8 mouse cellular contexts compared by ENCODE assay signal in the genomic region with DNA sequence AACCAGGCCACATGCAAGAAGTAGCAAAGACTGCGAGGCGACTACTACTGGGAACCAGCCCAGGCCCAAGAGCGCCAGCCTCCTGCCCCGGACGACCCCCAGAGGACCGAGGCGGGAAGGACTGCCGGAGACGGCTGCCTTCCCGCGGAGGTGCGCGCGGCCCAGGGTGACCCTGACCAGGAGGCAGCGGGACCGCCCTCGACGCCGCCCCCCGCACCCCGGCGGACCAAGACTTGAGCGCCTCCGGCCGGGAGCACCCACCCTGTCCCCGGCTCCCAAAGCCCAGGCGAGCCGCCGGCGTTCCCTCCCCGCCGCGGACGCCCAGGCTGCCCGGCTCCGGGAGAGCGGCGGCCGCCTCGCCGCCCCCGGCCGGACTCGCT. TPM values are rescaled to one million over a fixed set of nuclear protein-coding genes. Genes with fewer than 3 reads are reported as not detected.
DNase-seq lines count a peak whose midpoint lies in the region; ATAC-seq and TF ChIP-seq lines count a peak whose summit lies in the region.

No protein-coding gene starts in this region.

- no peak for TF ChIP-seq POLR2A in liver, adult 2 months (IDR thresholded peaks at IDR 0.05; ENCODE audit: extremely low read depth, insufficient read depth, low read length)
- TF ChIP-seq POLR2A in myocyte (IDR thresholded peaks at IDR 0.05; ENCODE audit: insufficient read length, low read depth), result no peak

- 0 out of 2 replicates have a peak, but pooled peaks cover 3% of the 10 kb centered on the region for H3K79me2 ChIP-seq in liver, adult 2 months (ENCODE audit: control insufficient read depth, insufficient read depth, low read length)
- peaks cover 9% of the 10 kb centered on the region for H3K79me2 ChIP-seq in myocyte (ENCODE audit: control insufficient read depth, insufficient read depth)

- peak; percentile 52 for ATAC-seq in forebrain, embryonic 12.5 days (ENCODE audit: low FRiP score)
- ATAC-seq in hindbrain, embryonic 14.5 days (ENCODE audit: low FRiP score), result peak; percentile 32; the same call in 1 of the 2 replicates
- ATAC-seq in monocyte, adult 5-6 weeks (replicated peaks; ENCODE audit: insufficient number of reproducible peaks, low FRiP score, low TSS enrichment, poor library complexity, severe bottlenecking), result no peak

- peak; percentile 96 for DNase-seq in heart, adult 11 months
- DNase-seq in heart, postnatal 25 days (ENCODE audit: low spot score), result no peak
- DNase-seq in adipocyte (ENCODE audit: low spot score), result peak; percentile 26
- no peak for DNase-seq in hindbrain, embryonic 14.5 days (ENCODE audit: low spot score)
- peak; percentile 36 for DNase-seq in liver, adult 2 months (ENCODE audit: extremely low read depth, low read depth, low spot score)

- intact Hi-C loops in heart, postnatal 25 days (cut with DNase I), result loop anchor here (1.0 kb wide), 1 partner anchor 23 kb away; no protein-coding TSS in a partner anchor

- peaks cover 30% of the 10 kb centered on the region for H3K4me1 ChIP-seq in forebrain, embryonic 12.5 days
- peaks cover 21% of the 10 kb centered on the region for H3K4me1 ChIP-seq in hindbrain, embryonic 14.5 days (replicated peaks; ENCODE audit: control insufficient read depth, insufficient read depth, low read length)
- H3K4me1 ChIP-seq in liver, adult 2 months (ENCODE audit: control insufficient read depth, insufficient read depth, low read length), result peaks cover 3% of the 10 kb centered on the region; the same call in 1 of the 2 replicates

- H3K9ac ChIP-seq in forebrain, embryonic 12.5 days, result peak overlapping the region; percentile 98
- H3K9ac ChIP-seq in hindbrain, embryonic 14.5 days, result peak overlapping the region; percentile 91
- H3K9ac ChIP-seq in liver, adult 2 months (ENCODE audit: low read depth, low read length), result peak overlapping the region; percentile 70

- peak overlapping the region; percentile 100 for H3K4me3 ChIP-seq in forebrain, embryonic 12.5 days (replicated peaks)
- H3K4me3 ChIP-seq in hindbrain, embryonic 14.5 days (replicated peaks; ENCODE audit: low read length), result peak overlapping the region; percentile 86
- H3K4me3 ChIP-seq in liver, adult 2 months (ENCODE audit: insufficient read depth, low read depth, low read length), result peak overlapping the region; percentile 98
- peak overlapping the region; percentile 80 for H3K4me3 ChIP-seq in myocyte

- H3K9me3 ChIP-seq in forebrain, embryonic 12.5 days, result no peaks in the 10 kb centered on the region
- no peaks in the 10 kb centered on the region for H3K9me3 ChIP-seq in hindbrain, embryonic 14.5 days (ENCODE audit: control insufficient read depth, low read length)

- H3K27ac ChIP-seq in forebrain, embryonic 12.5 days, result peak overlapping the region; percentile 87
- H3K27ac ChIP-seq in hindbrain, embryonic 14.5 days, result peak overlapping the region; percentile 89
- H3K27ac ChIP-seq in liver, adult 2 months (replicated peaks; ENCODE audit: insufficient read depth, low read depth, low read length), result peak overlapping the region; percentile 69

- H3K4me2 ChIP-seq in forebrain, embryonic 12.5 days, result peak overlapping the region; percentile 90
- H3K4me2 ChIP-seq in hindbrain, embryonic 14.5 days (replicated peaks), result peak overlapping the region; percentile 83
- H3K4me2 ChIP-seq in myocyte (ENCODE audit: low read depth), result peak overlapping the region; percentile 83

- no peak for TF ChIP-seq CTCF in liver, adult 2 months (IDR thresholded peaks at IDR 0.05; ENCODE audit: low read depth, low read length)

- peaks cover 36% of the 10 kb centered on the region for H3K36me3 ChIP-seq in forebrain, embryonic 12.5 days (replicated peaks)
- peaks cover 34% of the 10 kb centered on the region for H3K36me3 ChIP-seq in hindbrain, embryonic 14.5 days (replicated peaks; ENCODE audit: control insufficient read depth, insufficient read depth)
- no peaks in the 10 kb centered on the region; the same call in 1 of the 2 replicates for H3K36me3 ChIP-seq in liver, adult 2 months (ENCODE audit: control insufficient read depth, insufficient read depth, low read length)
- H3K36me3 ChIP-seq in myocyte (ENCODE audit: control insufficient read depth, insufficient read depth), result peaks cover 8% of the 10 kb centered on the region

- H3K27me3 ChIP-seq in forebrain, embryonic 12.5 days, result no peaks in the 10 kb centered on the region
- H3K27me3 ChIP-seq in hindbrain, embryonic 14.5 days (ENCODE audit: control insufficient read depth, insufficient read depth, low read length), result no peaks in the 10 kb centered on the region
- no peaks in the 10 kb centered on the region for H3K27me3 ChIP-seq in liver, adult 2 months (ENCODE audit: control insufficient read depth, insufficient read depth, low read length)
- H3K27me3 ChIP-seq in myocyte (ENCODE audit: control insufficient read depth, insufficient read depth, insufficient read length), result no peaks in the 10 kb centered on the region

- 1% methylated on average over 32 of the region's 44 CpGs for WGBS in forebrain, embryonic 12.5 days
- WGBS in hindbrain, embryonic 14.5 days, result 0% methylated on average over 27 of the region's 44 CpGs
- under 1% methylated on average over 30 of the region's 44 CpGs for WGBS in liver, adult 2 months

- peak overlapping the region; percentile 59 for H3ac ChIP-seq in myocyte (ENCODE audit: control insufficient read depth, insufficient read length)

TF ChIP-seq in myocyte, 11 proteins besides CTCF, POLR2A, EP300 and RAD21:
- TF ChIP-seq MYOG (IDR thresholded peaks at IDR 0.05; ENCODE audit: control insufficient read depth in 1 of 3, insufficient read depth in 1 of 3, insufficient read length in 2 of 3, low read depth in 2 of 3) (no peak), SRF (IDR thresholded peaks at IDR 0.05; ENCODE audit: control insufficient read depth, insufficient read length, low read depth) (no peak), MAX (IDR thresholded peaks at IDR 0.05; ENCODE audit: low read depth) (no peak), TCF12 (IDR thresholded peaks at IDR 0.05; ENCODE audit: insufficient read depth, poor library complexity, severe bottlenecking) (no peak), POLR2AphosphoS2 (IDR thresholded peaks at IDR 0.05; ENCODE audit: insufficient read length, low read depth) (no peak), MYOD1 (IDR thresholded peaks at IDR 0.05; ENCODE audit: control insufficient read depth in 1 of 3, insufficient read length in 2 of 3, low read depth in 2 of 3) (no peak), REST (IDR thresholded peaks at IDR 0.05; ENCODE audit: insufficient read depth, insufficient read length) (no peak), TCF3 (IDR thresholded peaks at IDR 0.05; ENCODE audit: insufficient read length, low read depth) (no peak), CEBPB (IDR thresholded peaks at IDR 0.05; ENCODE audit: insufficient read depth, poor library complexity, severe bottlenecking) (no peak), USF1 (IDR thresholded peaks at IDR 0.05; ENCODE audit: low read depth) (no peak), E2F4 (IDR thresholded peaks at IDR 0.05; ENCODE audit: insufficient read depth) (no peak)
TF ChIP-seq in myocyte: peak in this region for 0.

RNA-seq across cellular contexts. Expression of gene Zfp629, which starts 1.1 kb away (rescaled TPM):
- total RNA-seq in heart, postnatal 25 days (2021), result 10 to 100 TPM; 22.2 to 25.5 TPM
- 31.7 and 34.6 TPM in 2 replicates for polyA plus RNA-seq in forebrain, embryonic 12.5 days (2016; fragmentation: Nextera tagmentation; extraction: Ambion mirVana)
- 22.2 and 22.9 TPM in 2 replicates for polyA plus RNA-seq in hindbrain, embryonic 14.5 days (2014; fragmentation: Nextera tagmentation; extraction: Ambion mirVana)
- 5.0 and 7.0 TPM in 2 replicates for total RNA-seq in liver, adult 2 months (2014; rRNA removed)
- 4.8 and 5.8 TPM in 2 replicates for polyA plus RNA-seq in liver, adult 2 months (2012; rRNA removed)
- polyA plus RNA-seq in myocyte (2012; fragmentation: generic; extraction: Trizol), result 6.3 TPM
- total RNA-seq in monocyte, adult 5-6 weeks (2017), result 1.7 to 7.4 TPM (median 2.3 TPM) in 3 replicates

RNA-seq across cellular contexts. Expression of gene Rnf40, which starts 25.9 kb away (rescaled TPM):
- total RNA-seq in heart, postnatal 25 days (2021), result 10 to 100 TPM; 37.8 to 44.8 TPM
- 67.7 and 74.1 TPM in 2 replicates for polyA plus RNA-seq in forebrain, embryonic 12.5 days (2016; fragmentation: Nextera tagmentation; extraction: Ambion mirVana)
- 37.4 and 40.6 TPM in 2 replicates for polyA plus RNA-seq in hindbrain, embryonic 14.5 days (2014; fragmentation: Nextera tagmentation; extraction: Ambion mirVana)
- total RNA-seq in liver, adult 2 months (2014; rRNA removed), result 14.5 and 18.3 TPM in 2 replicates
- 12.4 and 13.6 TPM in 2 replicates for polyA plus RNA-seq in liver, adult 2 months (2012; rRNA removed)
- polyA plus RNA-seq in myocyte (2012; fragmentation: generic; extraction: Trizol), result 32.2 TPM
- total RNA-seq in monocyte, adult 5-6 weeks (2017), result 67.4 to 77.5 TPM (median 69.4 TPM) in 3 replicates

RNA-seq across cellular contexts. Expression of gene Ccdc189, which starts 26.1 kb away (rescaled TPM):
- total RNA-seq in heart, postnatal 25 days (2021), result 10 to 100 TPM; 11.3 to 11.4 TPM
- polyA plus RNA-seq in forebrain, embryonic 12.5 days (2016; fragmentation: Nextera tagmentation; extraction: Ambion mirVana), result 12.7 and 16.3 TPM in 2 replicates
- 9.2 and 9.8 TPM in 2 replicates for polyA plus RNA-seq in hindbrain, embryonic 14.5 days (2014; fragmentation: Nextera tagmentation; extraction: Ambion mirVana)
- 1.5 and 1.9 TPM in 2 replicates for total RNA-seq in liver, adult 2 months (2014; rRNA removed)
- polyA plus RNA-seq in liver, adult 2 months (2012; rRNA removed), result 1.3 and 1.7 TPM in 2 replicates
- 6.1 TPM for polyA plus RNA-seq in myocyte (2012; fragmentation: generic; extraction: Trizol)
- total RNA-seq in monocyte, adult 5-6 weeks (2017), result 1.1 to 2.8 TPM (median 2.6 TPM) in 3 replicates

RNA-seq across cellular contexts. Expression of gene Phkg2, which starts 41.4 kb away (rescaled TPM):
- 10 to 100 TPM; 15.6 to 18.9 TPM for total RNA-seq in heart, postnatal 25 days (2021)
- polyA plus RNA-seq in forebrain, embryonic 12.5 days (2016; fragmentation: Nextera tagmentation; extraction: Ambion mirVana), result 56.6 and 60.7 TPM in 2 replicates
- polyA plus RNA-seq in hindbrain, embryonic 14.5 days (2014; fragmentation: Nextera tagmentation; extraction: Ambion mirVana), result 53.5 and 64.3 TPM in 2 replicates
- 20.1 and 22.2 TPM in 2 replicates for total RNA-seq in liver, adult 2 months (2014; rRNA removed)
- 33.4 and 40.5 TPM in 2 replicates for polyA plus RNA-seq in liver, adult 2 months (2012; rRNA removed)
- 18.3 TPM for polyA plus RNA-seq in myocyte (2012; fragmentation: generic; extraction: Trizol)
- 58.5 to 75.1 TPM (median 73.4 TPM) in 3 replicates for total RNA-seq in monocyte, adult 5-6 weeks (2017)

RNA-seq across cellular contexts. Expression of gene Tmem265, which starts 53.3 kb away (rescaled TPM):
- not detected for total RNA-seq in heart, postnatal 25 days (2021)
- polyA plus RNA-seq in forebrain, embryonic 12.5 days (2016; fragmentation: Nextera tagmentation; extraction: Ambion mirVana), result 4.2 and 4.7 TPM in 2 replicates
- polyA plus RNA-seq in hindbrain, embryonic 14.5 days (2014; fragmentation: Nextera tagmentation; extraction: Ambion mirVana), result 7.1 and 10.3 TPM in 2 replicates
- total RNA-seq in liver, adult 2 months (2014; rRNA removed), result 2.7 and 2.8 TPM in 2 replicates
- 0.20 TPM in 1 of 2 replicates, not detected in the other for polyA plus RNA-seq in liver, adult 2 months (2012; rRNA removed)
- polyA plus RNA-seq in myocyte (2012; fragmentation: generic; extraction: Trizol), result not detected
- 4.3 to 14.7 TPM (median 5.7 TPM) in 3 replicates for total RNA-seq in monocyte, adult 5-6 weeks (2017)

Comparison
In these comparisons a context has a peak if more than half of its experiments do, and no peak if none do; other contexts are left out.
1. DNase-seq: peak in heart, adult 11 months (single experiment), adipocyte (single experiment) and liver, adult 2 months (single experiment); none in heart, postnatal 25 days (single experiment) and hindbrain, embryonic 14.5 days (single experiment).
2. Peak in every context shown above with its lines, with median percentiles within 50 percentile points of each other: H3K27ac ChIP-seq, H3K4me2 ChIP-seq, H3K4me3 ChIP-seq and H3K9ac ChIP-seq.